Mouse (Mus musculus) heart, adult 2 months (tissue): ENCODE measurements at regions not wholly inside any gene's neighbourhood (a gene's known extent, or its start where the extent isn't known, plus 50 kb on each side); places are given as distances from the start of the nearest gene placed in this dataset.

Experiments used
- DNase-seq, 2 experiments: peaks; one replicate each; pipeline ENCODE4 v3.0.0; 2021
- H3K27ac ChIP-seq: fragments of 200-600 bp; 2 replicates; pipeline ENCODE4 v1.8.1; 2022
- H3K27me3 ChIP-seq: fragments of 200-500 bp; 2 replicates; pipeline ENCODE4 v1.6.1; 2012; ENCODE audit warnings: mild to moderate bottlenecking, low read length, inconsistent platforms, mixed read lengths; ENCODE audit not compliant: control insufficient read depth, insufficient read depth
- H3K36me3 ChIP-seq: fragments of 200-500 bp; 2 replicates; pipeline ENCODE4 v1.6.1; 2012; ENCODE audit warnings: low read length, inconsistent platforms; ENCODE audit not compliant: control insufficient read depth, insufficient read depth
- H3K4me1 ChIP-seq: fragments of 200-500 bp; 2 replicates; pipeline ENCODE4 v1.6.1; 2011; ENCODE audit warnings: low read length; ENCODE audit not compliant: control insufficient read depth, insufficient read depth
- H3K4me3 ChIP-seq: fragments of 200-600 bp; 2 replicates; pipeline ENCODE4 v1.8.1; 2022
- H3K79me2 ChIP-seq: fragments of 200-500 bp; replicated peaks from 2 replicates; pipeline ENCODE4 v1.6.1; 2012; ENCODE audit warnings: mild to moderate bottlenecking, inconsistent platforms, low read length, moderate library complexity, mixed read lengths; ENCODE audit not compliant: control insufficient read depth, insufficient read depth
- H3K9ac ChIP-seq: fragments of 200-500 bp; 2 replicates; pipeline ENCODE4 v1.6.1; 2012; ENCODE audit warnings: low read depth, mild to moderate bottlenecking, control low read depth, inconsistent platforms, low read length, mixed read lengths
- CTCF ChIP-seq: fragments of 200-600 bp; IDR thresholded peaks from 2 replicates; pipeline ENCODE4 v1.8.1; 2022; ENCODE audit warnings: antibody characterized with exemption, mild to moderate bottlenecking, moderate library complexity
- EP300 ChIP-seq: fragments of 200-500 bp; IDR thresholded peaks from 2 replicates; pipeline ENCODE4 v1.6.1; 2011; ENCODE audit warnings: low read depth, low read length, control low read depth; ENCODE audit not compliant: insufficient read depth
- POLR2A ChIP-seq: fragments of 200-500 bp; IDR thresholded peaks from 2 replicates; pipeline ENCODE4 v1.6.1; 2011; ENCODE audit warnings: mild to moderate bottlenecking, low read depth, low read length, control low read depth; ENCODE audit not compliant: insufficient read depth
- WGBS: fragments of 180-500 bp; shearing (Covaris S2); methylation state at CpG from one replicate; pipeline ENCODE4 v1.1.7; 2018; 5-methylcytosine and 5-hydroxymethylcytosine counted together
- intact Hi-C: fragments of 180-260 bp; cut with DNase I; formaldehyde crosslinking; loops from one replicate; pipeline ENCODE4 v1.15.1; 2025

DNA sequence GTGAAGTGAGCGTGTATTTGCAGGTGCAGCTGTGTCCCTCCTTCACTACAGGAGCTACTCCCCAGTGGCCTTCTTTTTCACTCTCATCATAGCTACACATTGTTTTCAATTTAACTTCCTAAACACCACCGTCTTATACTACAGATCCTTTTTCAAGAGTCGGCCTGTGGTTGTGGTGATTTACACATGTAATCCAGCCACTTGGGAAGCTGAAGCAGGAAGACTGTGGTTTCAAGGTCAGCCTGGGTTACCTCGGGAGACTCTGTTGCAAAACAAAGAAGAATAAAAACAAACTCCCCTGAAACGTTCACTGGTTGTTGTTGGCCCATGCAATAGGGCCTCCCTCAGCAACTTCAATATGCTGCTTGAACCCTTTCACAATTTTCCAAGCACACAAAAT lies 153.8 kb upstream of the Kcnh8 start:
- no peaks in the 10 kb centered on the region for H3K4me1 ChIP-seq
- H3K27ac ChIP-seq: no peak overlapping the region
- no peak overlapping the region for H3K9ac ChIP-seq
- no peaks in the 10 kb centered on the region for H3K79me2 ChIP-seq
- no peak for TF ChIP-seq POLR2A
- no peak for TF ChIP-seq EP300
- no peak for TF ChIP-seq CTCF
- intact Hi-C loops: no loop called here
- WGBS: 56% methylated on average over 5 of the region's 5 CpGs
- H3K36me3 ChIP-seq: no peaks in the 10 kb centered on the region
- no peak overlapping the region for H3K4me3 ChIP-seq
- H3K27me3 ChIP-seq: no peaks in the 10 kb centered on the region
- no peak for DNase-seq

GRCm38 (mm10) chr17:52459303-52459996 lies 143.1 kb upstream of the Kcnh8 start:
- Histone ChIP-seq H3K36me3 (no peaks in the 10 kb centered on the region), H3K4me3 (no peak overlapping the region), H3K4me1 (no peaks in the 10 kb centered on the region), H3K9ac (no peak overlapping the region), H3K79me2 (no peaks in the 10 kb centered on the region), H3K27ac (no peak overlapping the region), H3K27me3 (no peaks in the 10 kb centered on the region)
- DNase-seq: no peak
- intact Hi-C loops: no loop called here
- WGBS: 58% methylated on average over 10 of the region's 10 CpGs
- TF ChIP-seq EP300: no peak
- TF ChIP-seq CTCF: no peak
- TF ChIP-seq POLR2A: no peak

DNA sequence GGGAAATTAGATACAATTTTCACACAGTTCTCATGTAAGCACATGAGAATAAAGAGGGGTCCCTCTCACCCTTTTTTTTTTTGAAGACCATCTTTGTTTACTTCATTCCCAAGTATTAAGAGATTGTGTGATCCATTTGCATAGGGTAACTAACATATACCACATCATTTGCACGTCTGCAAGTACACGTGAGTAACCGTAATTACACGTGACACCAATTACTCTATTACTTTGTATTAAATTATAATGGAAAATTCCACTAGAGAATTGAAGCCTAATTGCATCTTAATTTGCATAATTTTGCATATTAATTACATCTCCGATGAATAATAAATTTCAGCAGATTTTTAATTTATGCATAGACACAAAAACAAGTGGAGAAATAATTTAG lies 142.5 kb upstream of the Kcnh8 start:
- Histone ChIP-seq H3K79me2 (no peaks in the 10 kb centered on the region), H3K4me3 (no peak overlapping the region), H3K27me3 (no peaks in the 10 kb centered on the region), H3K9ac (no peak overlapping the region), H3K27ac (no peak overlapping the region), H3K4me1 (no peaks in the 10 kb centered on the region), H3K36me3 (no peaks in the 10 kb centered on the region)
- DNase-seq: no peak
- no peak for TF ChIP-seq CTCF
- TF ChIP-seq EP300: no peak
- TF ChIP-seq POLR2A: no peak
- WGBS: 82% methylated on average over 5 of the region's 5 CpGs
- intact Hi-C loops: no loop called here

DNA sequence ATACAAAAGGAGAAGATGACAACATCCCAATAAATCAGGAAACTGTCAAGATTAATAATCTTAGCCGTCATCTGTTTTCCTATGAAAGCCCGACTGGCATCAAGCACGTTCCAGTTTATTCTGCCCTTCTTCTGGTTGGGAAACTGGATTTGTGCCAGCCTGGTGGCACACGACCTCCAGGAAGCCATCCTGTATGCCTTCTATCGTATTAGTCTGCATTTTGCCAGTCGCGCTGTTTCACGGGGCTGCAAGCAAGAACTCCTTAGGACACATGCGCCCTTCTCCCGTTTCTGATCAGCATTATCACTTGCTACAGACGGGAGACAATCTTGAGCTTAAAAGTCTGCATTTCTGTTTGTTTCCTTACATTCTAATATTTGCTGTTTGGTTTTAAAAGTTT lies 141.2 kb upstream of the Kcnh8 start:
- DNase-seq: no peak
- TF ChIP-seq EP300: no peak
- no peak for TF ChIP-seq CTCF
- no peak for TF ChIP-seq POLR2A
- Histone ChIP-seq H3K36me3 (no peaks in the 10 kb centered on the region), H3K27me3 (no peaks in the 10 kb centered on the region), H3K4me1 (no peaks in the 10 kb centered on the region), H3K27ac (no peak overlapping the region), H3K9ac (no peak overlapping the region), H3K79me2 (no peaks in the 10 kb centered on the region), H3K4me3 (no peak overlapping the region)
- WGBS: 56% methylated on average over 11 of the region's 11 CpGs
- intact Hi-C loops: no loop called here

DNA sequence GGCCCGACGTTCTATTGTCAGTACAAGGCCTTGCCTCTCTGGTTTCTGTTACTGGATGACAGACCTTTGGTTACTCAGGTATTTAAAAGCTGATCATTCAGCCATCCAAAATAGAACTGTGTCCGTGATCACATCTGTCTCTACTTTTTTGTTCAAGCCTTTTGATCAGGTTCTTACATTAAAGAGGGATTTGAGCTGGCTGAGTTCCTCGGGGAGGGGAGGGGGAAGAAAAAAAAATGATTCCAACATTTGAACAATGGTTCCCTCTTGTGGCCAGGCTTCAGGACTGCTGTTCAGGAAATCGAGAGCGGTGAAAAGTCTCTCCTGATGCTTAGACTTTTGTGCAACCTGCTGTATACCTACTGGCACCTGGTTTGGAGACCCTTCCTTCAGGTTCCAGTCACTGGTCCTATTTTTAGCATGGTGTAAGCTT lies 140.8 kb upstream of the Kcnh8 start:
- no peak for TF ChIP-seq POLR2A
- TF ChIP-seq EP300: no peak
- TF ChIP-seq CTCF: peak; percentile 41
- Histone ChIP-seq H3K36me3 (no peaks in the 10 kb centered on the region), H3K4me3 (no peak overlapping the region), H3K4me1 (no peaks in the 10 kb centered on the region), H3K27me3 (no peaks in the 10 kb centered on the region), H3K79me2 (no peaks in the 10 kb centered on the region), H3K27ac (no peak overlapping the region), H3K9ac (no peak overlapping the region)
- DNase-seq: no peak
- WGBS: 31% methylated on average over 6 of the region's 6 CpGs
- intact Hi-C loops: no loop called here

- H3K79me2 ChIP-seq: no peaks in the 10 kb centered on the region
- H3K27ac ChIP-seq: no peak overlapping the region
- DNase-seq: no peak
- intact Hi-C loops: no loop called here
- no peak overlapping the region for H3K9ac ChIP-seq
- H3K36me3 ChIP-seq: no peaks in the 10 kb centered on the region
- H3K4me1 ChIP-seq: no peaks in the 10 kb centered on the region
- no peaks in the 10 kb centered on the region for H3K27me3 ChIP-seq
- no peak for TF ChIP-seq POLR2A
- TF ChIP-seq CTCF: no peak
- TF ChIP-seq EP300: no peak
- 66% methylated on average over 9 of the region's 9 CpGs for WGBS
- no peak overlapping the region for H3K4me3 ChIP-seq
These were observed 140.1 kb upstream of the Kcnh8 start for GRCm38 (mm10) chr17:52462361-52462760.
